Mouse (Mus musculus): ENCODE measurements at regions not wholly inside any gene's neighbourhood (a gene's known extent, or its start where the extent isn't known, plus 50 kb on each side); places are given as distances from the start of the nearest gene placed in this dataset.

DNA sequence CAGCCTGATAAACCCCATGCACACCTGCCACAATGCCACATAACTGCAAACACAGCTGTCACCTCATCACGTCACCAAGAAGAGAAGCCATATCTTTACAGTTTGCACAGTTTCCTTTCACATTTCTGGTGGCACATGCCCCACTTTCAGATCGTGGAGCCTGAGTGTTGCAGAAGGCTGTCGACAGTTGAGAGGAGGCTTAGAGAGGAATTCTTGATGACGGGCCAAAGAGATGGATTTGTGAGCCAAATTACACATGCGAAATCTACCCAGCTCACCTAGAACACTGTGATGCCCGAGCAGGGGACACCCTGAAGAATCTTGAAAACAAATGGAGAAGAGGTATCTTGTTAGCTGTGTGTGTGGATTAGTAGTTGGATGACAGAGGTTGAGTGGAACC is 77.4 kb downstream of the Cmpk2 start:
- no peak for DNase-seq (ENCODE audit: low spot score)
- WGBS: 89% methylated on average over 6 of the region's 6 CpGs
- Histone ChIP-seq H3K4me3 (no peak overlapping the region), H3K4me1 (replicated peaks) (peaks cover 19% of the 10 kb centered on the region), H3K27ac (no peak overlapping the region), H3K36me3 (no peaks in the 10 kb centered on the region), H3K9me3 (no peaks in the 10 kb centered on the region), H3K27me3 (ENCODE audit: insufficient read depth, poor library complexity, severe bottlenecking) (no peaks in the 10 kb centered on the region)

- H3K27ac ChIP-seq: peak overlapping the region; percentile 70
- H3K27me3 ChIP-seq (ENCODE audit: insufficient read depth, poor library complexity, severe bottlenecking): no peaks in the 10 kb centered on the region
- H3K36me3 ChIP-seq: no peaks in the 10 kb centered on the region
- no peaks in the 10 kb centered on the region for H3K9me3 ChIP-seq
- H3K4me3 ChIP-seq: no peak overlapping the region
- peaks cover 19% of the 10 kb centered on the region for H3K4me1 ChIP-seq (replicated peaks)
- DNase-seq (ENCODE audit: low spot score): no peak
- WGBS: 79% methylated on average over 1 of the region's 1 CpGs
These were observed 74.5 kb downstream of the Cmpk2 start for GRCm38 (mm10) chr12:26543463-26543862.

GRCm38 (mm10) chr12:26542451-26542850 is 73.4 kb downstream of the Cmpk2 start:
- H3K36me3 ChIP-seq: no peaks in the 10 kb centered on the region
- H3K4me3 ChIP-seq: no peak overlapping the region
- H3K9me3 ChIP-seq: no peaks in the 10 kb centered on the region
- H3K27me3 ChIP-seq (ENCODE audit: insufficient read depth, poor library complexity, severe bottlenecking): no peaks in the 10 kb centered on the region
- peak overlapping the region; percentile 70 for H3K27ac ChIP-seq
- WGBS: 26% methylated on average over 2 of the region's 2 CpGs
- H3K4me1 ChIP-seq (replicated peaks): peaks cover 27% of the 10 kb centered on the region
- DNase-seq (ENCODE audit: low spot score): peak; percentile 20

- 67% methylated on average over 9 of the region's 9 CpGs for WGBS
- H3K4me3 ChIP-seq: no peak overlapping the region
- peak; percentile 60 for DNase-seq (ENCODE audit: low spot score)
These were observed 66.4 kb downstream of the Cmpk2 start for GRCm38 (mm10) chr12:26535261-26535890.

GRCm38 (mm10) chr12:26534229-26535105 is 65.5 kb downstream of the Cmpk2 start:
- Histone ChIP-seq H3K4me3 (peak overlapping the region; percentile 26), H3K27ac (peak overlapping the region; percentile 89), H3K36me3 (no peaks in the 10 kb centered on the region), H3K27me3 (ENCODE audit: insufficient read depth, poor library complexity, severe bottlenecking) (no peaks in the 10 kb centered on the region), H3K4me1 (replicated peaks) (peaks cover 40% of the 10 kb centered on the region), H3K9me3 (0 out of 2 replicates have a peak, but pooled peaks cover 3% of the 10 kb centered on the region)
- 32% methylated on average over 9 of the region's 9 CpGs for WGBS
- peak; percentile 71 for DNase-seq (ENCODE audit: low spot score)

More at GRCm38 (mm10) chr12:26535261-26535890, 66.4 kb downstream of the Cmpk2 start:
- Histone ChIP-seq H3K9me3 (no peaks in the 10 kb centered on the region), H3K36me3 (no peaks in the 10 kb centered on the region), H3K4me1 (replicated peaks) (peaks cover 40% of the 10 kb centered on the region), H3K27me3 (ENCODE audit: insufficient read depth, poor library complexity, severe bottlenecking) (no peaks in the 10 kb centered on the region), H3K27ac (peak overlapping the region; percentile 89)

DNA sequence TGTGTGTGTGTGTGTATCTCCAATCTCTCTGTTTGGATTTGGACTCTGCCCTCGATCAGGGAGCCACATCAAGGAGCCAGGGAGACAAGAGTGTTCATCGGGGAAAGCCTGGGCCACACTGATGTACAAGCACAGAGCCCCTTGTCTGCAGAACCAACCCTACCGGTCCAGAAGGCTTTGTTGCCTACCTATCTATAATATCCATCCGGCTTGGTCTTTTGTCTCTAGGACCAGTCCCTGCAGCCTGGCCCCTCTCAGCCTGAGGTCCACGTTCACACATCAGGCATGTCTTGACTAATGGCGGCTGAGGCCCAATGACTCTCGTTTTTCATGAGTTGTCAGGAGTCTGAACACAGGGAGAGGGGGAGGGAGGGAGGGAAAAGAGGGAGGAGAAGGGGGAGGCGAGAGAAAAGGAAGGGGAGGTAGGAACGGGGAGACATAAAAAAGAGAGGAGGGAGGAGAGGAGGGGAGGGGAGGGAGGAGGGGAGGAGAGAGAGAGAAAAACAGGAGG is 64.7 kb downstream of the Cmpk2 start:
- H3K36me3 ChIP-seq: no peaks in the 10 kb centered on the region
- H3K4me3 ChIP-seq: peak overlapping the region; percentile 26
- 0 out of 2 replicates have a peak, but pooled peaks cover 3% of the 10 kb centered on the region for H3K9me3 ChIP-seq
- no peaks in the 10 kb centered on the region for H3K27me3 ChIP-seq (ENCODE audit: insufficient read depth, poor library complexity, severe bottlenecking)
- 36% methylated on average over 9 of the region's 9 CpGs for WGBS
- H3K27ac ChIP-seq: peak overlapping the region; percentile 89
- H3K4me1 ChIP-seq (replicated peaks): peaks cover 40% of the 10 kb centered on the region
- peak; percentile 61 for DNase-seq (ENCODE audit: low spot score)

GRCm38 (mm10) chr12:26532823-26533640 is 64.0 kb downstream of the Cmpk2 start:
- Histone ChIP-seq H3K27ac (peak overlapping the region; percentile 89), H3K9me3 (0 out of 2 replicates have a peak, but pooled peaks cover 3% of the 10 kb centered on the region), H3K36me3 (no peaks in the 10 kb centered on the region), H3K4me1 (replicated peaks) (peaks cover 38% of the 10 kb centered on the region), H3K27me3 (ENCODE audit: insufficient read depth, poor library complexity, severe bottlenecking) (no peaks in the 10 kb centered on the region), H3K4me3 (peak overlapping the region; percentile 26; the same call in 1 of the 2 replicates)
- WGBS: 47% methylated on average over 13 of the region's 13 CpGs
- peak; percentile 87 for DNase-seq (ENCODE audit: low spot score)

DNA sequence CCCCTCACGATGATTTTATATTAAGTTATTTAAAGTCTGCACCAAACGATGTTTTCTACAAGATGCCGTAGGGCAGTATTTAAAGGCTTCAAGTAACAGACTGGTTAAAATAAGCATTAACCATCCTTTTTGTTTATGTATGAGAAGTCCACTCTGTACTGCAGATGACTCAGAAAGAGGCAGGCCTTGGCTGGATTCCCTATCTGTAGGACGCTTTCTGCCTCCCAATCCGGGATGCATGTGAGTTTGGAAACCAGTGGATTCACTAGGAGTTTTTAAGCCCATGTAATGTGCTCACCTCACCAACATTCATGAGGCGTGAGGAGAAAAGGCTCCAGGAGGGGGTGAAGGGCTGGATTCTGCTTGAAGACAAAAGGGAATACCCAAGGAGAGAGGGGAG is 63.1 kb downstream of the Cmpk2 start:
- DNase-seq (ENCODE audit: low spot score): no peak
- H3K27ac ChIP-seq: peak overlapping the region; percentile 89
- WGBS: 88% methylated on average over 6 of the region's 6 CpGs

More for the DNA sequence above, 63.1 kb downstream of the Cmpk2 start:
- Histone ChIP-seq H3K9me3 (0 out of 2 replicates have a peak, but pooled peaks cover 3% of the 10 kb centered on the region), H3K4me1 (replicated peaks) (peaks cover 30% of the 10 kb centered on the region), H3K36me3 (no peaks in the 10 kb centered on the region), H3K4me3 (no peak overlapping the region), H3K27me3 (ENCODE audit: insufficient read depth, poor library complexity, severe bottlenecking) (no peaks in the 10 kb centered on the region)

Measured in hindbrain, embryonic 10.5 days (tissue).